Mouse (Mus musculus) kidney, postnatal 25 days (tissue): ENCODE results near the gene Rnd2.
"Not testable (repeated sequence)": the region's sequence is repeated elsewhere in the genome, so short reads cannot be mapped to it uniquely, and the experiment has no call there.

Experiments used
- DNase-seq, 2 experiments: peaks; one replicate each; pipeline ENCODE4 v3.0.0; 2021; ENCODE audit warnings: mixed read lengths in 2 of 2

The Rnd2 gene

GRCm38 (mm10) chr11:101447786-101448185 lies 17.0 kb upstream of the Rnd2 start:
- DNase-seq, result no peak

- DNase-seq, result peak; percentile 88 to 91
Observed at GRCm38 (mm10) chr11:101448274-101448746, 16.5 kb upstream of the Rnd2 start, which contains the start of gene Ifi35. TSS of gene Ifi35 (plus strand) at chr11:101448407.

- DNase-seq, result no peak
Observed at GRCm38 (mm10) chr11:101448899-101449298, 15.9 kb upstream of the Rnd2 start.

GRCm38 (mm10) chr11:101449596-101449995 lies 15.2 kb upstream of the Rnd2 start:
- not testable (repeated sequence) for DNase-seq

- DNase-seq, result peak in 1 of 2 experiments; percentile 30
Observed at GRCm38 (mm10) chr11:101450394-101450793, 14.4 kb upstream of the Rnd2 start.

- DNase-seq, result no peak
Observed at GRCm38 (mm10) chr11:101451536-101451935, 13.3 kb upstream of the Rnd2 start.

- DNase-seq, result no peak
Observed at GRCm38 (mm10) chr11:101452093-101452774, 12.6 kb upstream of the Rnd2 start.

- peak in 1 of 2 experiments; percentile 19 for DNase-seq
Observed at GRCm38 (mm10) chr11:101454702-101455101, 10.1 kb upstream of the Rnd2 start.

GRCm38 (mm10) chr11:101455627-101456026 lies 9.2 kb upstream of the Rnd2 start:
- no peak for DNase-seq

- DNase-seq, result no peak
Observed at GRCm38 (mm10) chr11:101457631-101458030, 7.2 kb upstream of the Rnd2 start.

GRCm38 (mm10) chr11:101458217-101458616 lies 6.6 kb upstream of the Rnd2 start:
- DNase-seq, result no peak

GRCm38 (mm10) chr11:101459716-101460115 lies 5.1 kb upstream of the Rnd2 start:
- peak; percentile 41 to 82 for DNase-seq

- peak in 1 of 2 experiments; percentile 39 for DNase-seq
Observed at GRCm38 (mm10) chr11:101460321-101460720, 4.5 kb upstream of the Rnd2 start.

- DNase-seq, result no peak
Observed at GRCm38 (mm10) chr11:101462141-101462540, 2.7 kb upstream of the Rnd2 start.

GRCm38 (mm10) chr11:101462583-101463440 lies 2.0 kb upstream of the Rnd2 start:
- no peak for DNase-seq

GRCm38 (mm10) chr11:101465101-101465868 lies 486 bp downstream of the Rnd2 start:
- peak; percentile 53 to 81 for DNase-seq

GRCm38 (mm10) chr11:101465869-101466551 lies 1.2 kb downstream of the Rnd2 start, which contains the start of gene Vat1:
TSS of gene Vat1 (minus strand) at chr11:101466230.
- peak; percentile 83 to 89 for DNase-seq

- DNase-seq, result not testable (repeated sequence)
Observed at GRCm38 (mm10) chr11:101466552-101466950, 1.8 kb downstream of the Rnd2 start.

GRCm38 (mm10) chr11:101467477-101468262 lies 2.9 kb downstream of the Rnd2 start:
- peak; percentile 74 to 83 for DNase-seq

- DNase-seq, result no peak
Observed at GRCm38 (mm10) chr11:101468263-101468688, 3.5 kb downstream of the Rnd2 start.

GRCm38 (mm10) chr11:101468731-101469130 lies 3.9 kb downstream of the Rnd2 start:
- DNase-seq, result no peak
